Mouse (Mus musculus): ENCODE measurements around the gene Zfp446. TPM values are rescaled to one million over a fixed set of nuclear protein-coding genes. Genes with fewer than 3 reads are reported as not detected.

Gene Zfp446
- polyA plus RNA-seq, 1 experiment = 4.4 TPM

DNA sequence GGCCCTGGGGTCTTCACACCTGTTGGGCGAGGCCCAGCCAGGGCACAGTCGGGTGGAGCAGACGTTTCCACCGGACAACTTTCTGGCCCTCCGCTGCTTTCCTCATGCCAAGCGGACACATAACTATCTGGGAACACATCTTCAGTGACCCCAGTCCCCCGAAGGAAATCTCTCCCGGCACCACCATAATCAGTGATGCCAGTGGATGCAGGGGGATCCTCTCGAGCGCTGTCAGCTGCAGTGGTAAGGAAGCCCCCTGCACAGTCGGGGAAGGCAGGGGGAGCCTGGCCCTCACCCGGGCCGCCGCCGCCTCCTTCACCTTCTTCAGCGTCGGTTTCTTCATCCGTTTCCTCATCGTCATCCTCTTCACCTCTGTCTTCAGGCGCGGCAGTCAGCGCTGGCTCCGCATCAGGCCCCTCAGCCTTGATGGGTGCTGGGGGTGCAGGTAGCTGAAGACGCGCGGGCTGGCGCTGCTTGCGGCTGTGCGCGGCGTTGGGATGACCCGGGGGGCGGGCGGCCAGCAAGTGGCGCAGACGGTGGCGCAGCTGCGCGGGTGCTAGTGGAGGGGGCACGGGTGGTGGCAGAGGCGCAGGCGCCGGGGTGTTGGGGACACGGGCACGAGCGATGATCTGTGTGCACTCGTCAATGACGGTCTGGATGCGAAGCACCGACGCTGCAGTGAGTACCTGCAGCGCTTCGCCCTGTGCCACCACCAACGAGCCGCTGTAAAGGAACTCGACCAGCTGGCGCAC is 29.9 kb downstream of the Zfp446 start:
- TF ChIP-seq POLR2A (IDR thresholded peaks at IDR 0.05; ENCODE audit: borderline replicate concordance, control insufficient read depth, low read depth, low read length) (no peak), CTCF (IDR thresholded peaks at IDR 0.05; ENCODE audit: control insufficient read depth, insufficient read depth, low read length) (no peak)
- H3K27ac ChIP-seq (ENCODE audit: control insufficient read depth, insufficient read depth, low read depth, low read length, poor library complexity) = no peak overlapping the region
- H3K4me1 ChIP-seq (ENCODE audit: control insufficient read depth, insufficient read depth, low read length) = no peaks in the 10 kb centered on the region; the same call in 1 of the 2 replicates
- WGBS = 94% methylated on average over 57 of the region's 57 CpGs
- H3K4me3 ChIP-seq (replicated peaks; ENCODE audit: control insufficient read depth, low read depth, low read length) = no peak overlapping the region

DNA sequence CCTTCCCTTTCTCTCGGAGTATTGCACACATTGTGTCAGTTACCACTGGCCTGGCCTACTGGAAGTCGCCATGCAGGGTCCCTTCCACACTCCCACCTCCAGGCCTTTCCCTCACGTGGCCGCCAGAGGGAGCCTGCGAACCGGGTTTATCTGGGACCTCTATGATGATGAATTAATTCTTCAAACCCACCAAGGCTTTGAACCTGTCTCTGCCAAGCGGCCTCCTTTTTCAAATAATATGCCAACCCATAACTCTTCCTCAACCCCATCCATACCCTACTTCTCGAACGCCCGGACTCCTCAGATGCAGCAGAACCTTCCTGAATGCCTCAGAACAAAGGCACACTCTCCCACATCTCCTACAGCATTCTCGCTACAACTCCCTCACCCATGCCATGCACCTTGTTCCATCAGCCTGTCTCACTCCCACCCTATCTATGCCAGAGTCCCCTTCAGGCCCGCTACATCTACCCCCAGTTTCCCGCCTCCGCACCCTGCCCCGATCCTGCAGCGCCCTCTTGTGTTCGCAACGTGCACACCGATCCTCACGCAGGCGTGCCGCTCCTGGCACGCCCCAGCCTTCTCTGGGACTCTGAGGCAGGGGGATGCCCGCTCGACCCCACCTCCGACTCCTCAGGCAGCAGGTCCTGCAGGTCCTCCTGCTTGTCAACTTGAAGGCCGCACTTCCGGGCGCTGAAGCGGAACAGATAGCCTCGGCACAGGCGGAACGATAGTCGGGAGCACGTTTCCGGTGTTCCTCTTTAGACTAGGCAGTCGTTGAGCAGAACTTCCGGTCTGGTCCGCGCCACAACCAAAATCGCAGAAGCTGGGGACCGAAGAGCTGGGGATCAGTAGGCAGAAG is 31.7 kb downstream of the Zfp446 start:
- Histone ChIP-seq H3K4me1 (ENCODE audit: control insufficient read depth, insufficient read depth, low read length) (no peaks in the 10 kb centered on the region; the same call in 1 of the 2 replicates), H3K4me3 (replicated peaks; ENCODE audit: control insufficient read depth, low read depth, low read length) (peak overlapping the region; percentile 86), H3K27ac (ENCODE audit: control insufficient read depth, insufficient read depth, low read depth, low read length, poor library complexity) (peak overlapping the region; percentile 82)
- TF ChIP-seq CTCF (IDR thresholded peaks at IDR 0.05; ENCODE audit: control insufficient read depth, insufficient read depth, low read length) = peak; percentile 90
- no peak; the same call in 1 of the 2 replicates for TF ChIP-seq POLR2A (IDR thresholded peaks at IDR 0.05; ENCODE audit: borderline replicate concordance, control insufficient read depth, low read depth, low read length)
- under 1% methylated on average over 42 of the region's 42 CpGs for WGBS

DNA sequence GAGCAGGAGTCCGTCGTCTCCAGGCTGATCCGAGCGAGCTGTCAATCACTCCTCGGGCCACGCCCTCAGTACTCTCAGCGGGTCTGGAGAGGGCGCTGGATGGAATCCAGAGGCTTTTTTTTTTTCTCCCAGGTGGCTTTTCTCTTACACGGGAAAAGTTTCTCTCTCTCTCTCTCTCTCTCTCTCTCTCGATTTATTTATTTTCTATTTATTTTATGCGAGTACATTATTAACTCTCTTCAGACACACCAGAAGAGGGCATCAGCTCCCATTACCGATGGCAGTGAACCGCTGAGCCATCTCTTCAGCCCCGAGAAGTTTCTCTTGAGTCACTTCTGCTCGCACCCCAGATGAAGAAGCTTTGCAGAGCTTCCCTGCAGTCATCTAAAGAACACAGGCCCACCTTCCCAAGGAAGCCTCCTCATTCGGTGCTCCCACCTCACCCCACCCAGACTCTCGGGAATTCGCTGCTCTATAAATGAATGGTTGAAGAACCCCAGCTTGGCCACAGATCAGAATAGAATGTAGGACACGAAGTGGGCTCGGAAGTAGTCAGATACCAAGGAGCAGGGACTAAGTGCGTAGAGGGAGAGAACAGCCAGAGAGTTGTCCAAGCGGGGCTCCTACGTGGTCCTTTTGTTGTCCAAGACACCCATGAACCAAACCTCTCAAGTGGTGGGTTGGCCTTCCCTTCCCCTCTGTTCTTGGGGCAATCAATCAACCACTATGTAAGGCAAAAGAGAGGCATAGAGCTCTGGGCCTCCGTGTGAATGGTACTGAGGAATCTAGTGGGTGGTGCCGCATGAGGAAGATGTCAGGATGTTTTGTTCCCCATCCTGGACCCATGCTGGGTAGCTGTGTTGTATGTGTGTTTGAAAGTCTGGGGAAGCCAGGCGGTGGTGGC is 32.6 kb downstream of the Zfp446 start, which contains the start of gene Zbtb45:
Gene Zbtb45, minus strand, starts transcription at position 30 of the 904 bp plus-strand sequence.
- no peaks in the 10 kb centered on the region; the same call in 1 of the 2 replicates for H3K4me1 ChIP-seq (ENCODE audit: control insufficient read depth, insufficient read depth, low read length)
- peak within 1 kb of the TSS; percentile 86 for H3K4me3 ChIP-seq (replicated peaks; ENCODE audit: control insufficient read depth, low read depth, low read length)
- TF ChIP-seq CTCF (IDR thresholded peaks at IDR 0.05; ENCODE audit: control insufficient read depth, insufficient read depth, low read length) (no peak), POLR2A (IDR thresholded peaks at IDR 0.05; ENCODE audit: borderline replicate concordance, control insufficient read depth, low read depth, low read length) (0 out of 2 replicates have a peak, but pooled peaks have one; percentile 46)
- H3K27ac ChIP-seq (ENCODE audit: control insufficient read depth, insufficient read depth, low read depth, low read length, poor library complexity) = peak within 1 kb of the TSS; percentile 82
- 16% methylated on average over 26 of the region's 26 CpGs for WGBS

DNA sequence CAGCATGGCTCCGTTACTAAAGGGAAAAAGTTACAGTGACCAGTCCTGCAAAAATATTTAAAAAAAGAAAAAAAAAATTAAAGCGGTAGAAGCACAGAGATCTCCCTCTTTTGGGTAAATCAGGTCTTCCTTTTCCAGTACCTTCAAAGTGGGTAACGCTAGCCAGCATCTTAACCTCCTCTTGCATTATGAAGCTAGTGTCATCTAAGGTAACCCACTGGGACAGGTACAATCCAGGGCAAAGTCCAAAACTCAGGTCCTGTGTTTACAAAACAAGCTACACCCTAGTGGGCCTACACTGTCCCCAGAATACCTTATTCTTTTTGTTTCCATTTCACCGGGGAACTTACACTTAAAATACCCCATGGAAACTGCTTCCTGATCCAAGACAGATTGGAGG is 36.0 kb downstream of the Zfp446 start:
- no peak for TF ChIP-seq CTCF (IDR thresholded peaks at IDR 0.05; ENCODE audit: control insufficient read depth, insufficient read depth, low read length)
- TF ChIP-seq POLR2A (IDR thresholded peaks at IDR 0.05; ENCODE audit: borderline replicate concordance, control insufficient read depth, low read depth, low read length) = no peak
- 85% methylated on average over 4 of the region's 4 CpGs for WGBS
- Histone ChIP-seq H3K4me3 (replicated peaks; ENCODE audit: control insufficient read depth, low read depth, low read length) (no peak overlapping the region), H3K4me1 (ENCODE audit: control insufficient read depth, insufficient read depth, low read length) (no peaks in the 10 kb centered on the region; the same call in 1 of the 2 replicates), H3K27ac (ENCODE audit: control insufficient read depth, insufficient read depth, low read depth, low read length, poor library complexity) (no peak overlapping the region)

DNA sequence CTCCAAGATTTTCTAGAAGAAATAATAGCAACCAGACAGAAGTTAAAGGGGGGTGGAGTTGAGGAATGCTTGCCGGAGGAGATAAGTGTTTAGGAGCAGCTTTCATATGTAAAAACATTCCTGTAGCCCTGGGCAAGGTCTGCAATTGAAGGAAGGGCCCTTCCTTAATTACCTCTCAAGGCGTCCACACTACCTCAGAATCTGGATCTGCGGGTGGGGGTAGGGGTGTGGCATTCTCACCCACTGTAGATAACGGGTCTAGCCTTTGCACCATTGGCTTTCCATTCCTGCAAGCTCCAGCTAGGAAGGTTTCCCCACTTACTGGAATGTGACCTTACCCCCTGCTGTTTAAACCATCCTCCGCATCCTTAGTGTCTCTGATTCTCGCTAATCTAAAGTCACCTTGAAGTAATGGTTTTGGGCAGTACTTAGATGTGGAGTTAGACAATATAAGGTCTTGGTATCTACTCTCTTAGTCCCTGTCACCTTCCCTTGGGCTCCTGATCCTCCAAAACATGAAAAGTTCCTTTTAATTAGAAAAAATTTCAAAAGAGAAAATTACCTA is 36.7 kb downstream of the Zfp446 start:
- Histone ChIP-seq H3K4me3 (replicated peaks; ENCODE audit: control insufficient read depth, low read depth, low read length) (no peak overlapping the region), H3K27ac (ENCODE audit: control insufficient read depth, insufficient read depth, low read depth, low read length, poor library complexity) (no peak overlapping the region), H3K4me1 (ENCODE audit: control insufficient read depth, insufficient read depth, low read length) (no peaks in the 10 kb centered on the region; the same call in 1 of the 2 replicates)
- 82% methylated on average over 6 of the region's 6 CpGs for WGBS
- TF ChIP-seq POLR2A (IDR thresholded peaks at IDR 0.05; ENCODE audit: borderline replicate concordance, control insufficient read depth, low read depth, low read length) (no peak), CTCF (IDR thresholded peaks at IDR 0.05; ENCODE audit: control insufficient read depth, insufficient read depth, low read length) (no peak)

DNA sequence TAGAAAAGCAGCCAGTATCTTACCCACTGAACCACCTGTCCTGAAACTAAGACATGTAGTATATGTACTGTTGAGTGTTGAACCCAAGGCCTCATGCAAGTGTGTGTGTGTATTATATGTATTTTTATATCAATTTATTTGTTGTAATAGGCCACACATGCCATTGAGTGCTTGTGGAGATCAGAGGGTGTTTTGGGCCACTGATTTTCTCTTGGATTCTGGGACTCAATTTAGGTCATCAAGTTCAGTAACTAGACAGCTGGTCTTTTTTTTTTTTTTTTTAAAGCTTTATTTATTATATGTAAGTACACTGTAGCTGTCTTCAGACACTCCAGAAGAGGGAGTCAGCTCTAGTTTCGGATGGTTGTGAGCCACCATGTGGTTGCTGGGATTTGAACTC is 37.6 kb downstream of the Zfp446 start:
- Histone ChIP-seq H3K4me1 (ENCODE audit: control insufficient read depth, insufficient read depth, low read length) (no peaks in the 10 kb centered on the region; the same call in 1 of the 2 replicates), H3K27ac (ENCODE audit: control insufficient read depth, insufficient read depth, low read depth, low read length, poor library complexity) (no peak overlapping the region), H3K4me3 (replicated peaks; ENCODE audit: control insufficient read depth, low read depth, low read length) (no peak overlapping the region)
- TF ChIP-seq CTCF (IDR thresholded peaks at IDR 0.05; ENCODE audit: control insufficient read depth, insufficient read depth, low read length) (no peak), POLR2A (IDR thresholded peaks at IDR 0.05; ENCODE audit: borderline replicate concordance, control insufficient read depth, low read depth, low read length) (no peak)
- 74% methylated on average over 1 of the region's 1 CpGs for WGBS

DNA sequence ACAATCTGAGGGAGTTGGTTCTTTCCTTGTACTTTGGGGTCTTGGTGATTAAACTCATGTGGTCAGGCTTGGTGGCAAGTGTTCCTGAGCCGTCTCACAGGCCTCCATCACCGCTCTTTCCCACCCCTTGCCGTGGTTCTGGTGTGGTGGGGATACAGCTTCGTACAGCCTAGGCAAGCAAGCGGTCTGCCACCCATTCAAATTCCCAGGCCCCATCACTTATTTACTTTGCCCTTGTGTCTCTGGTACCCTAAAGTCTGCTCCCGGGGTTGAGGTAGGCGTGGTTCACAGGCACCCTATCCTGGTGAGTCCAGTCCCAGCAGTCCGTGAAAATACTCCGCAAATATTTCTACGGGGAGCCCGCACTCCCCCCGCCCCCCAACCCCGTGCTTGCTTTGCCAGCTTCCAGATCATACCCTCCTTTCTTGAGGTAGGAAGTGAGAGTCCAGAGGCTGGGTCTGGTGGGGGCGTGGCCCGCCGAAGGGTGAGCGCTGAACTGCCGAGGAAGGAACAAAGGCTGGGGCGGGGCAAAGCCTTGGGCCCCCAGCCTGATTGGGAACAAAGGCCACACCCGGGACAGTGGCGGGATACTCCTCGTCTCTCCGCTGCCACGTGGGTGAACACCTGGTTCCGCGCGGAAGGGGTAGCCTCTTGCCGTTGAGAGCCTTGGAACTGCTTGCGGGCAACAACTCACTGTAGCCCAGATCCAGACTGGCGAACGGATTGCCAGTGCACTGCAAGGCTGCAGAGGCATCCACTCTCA is 45.3 kb downstream of the Zfp446 start:
- Histone ChIP-seq H3K4me3 (replicated peaks; ENCODE audit: control insufficient read depth, low read depth, low read length) (peak overlapping the region; percentile 63), H3K4me1 (ENCODE audit: control insufficient read depth, insufficient read depth, low read length) (peaks cover 4% of the 10 kb centered on the region), H3K27ac (ENCODE audit: control insufficient read depth, insufficient read depth, low read depth, low read length, poor library complexity) (peak overlapping the region; percentile 68)
- peak; percentile 51; the same call in 1 of the 2 replicates for TF ChIP-seq POLR2A (IDR thresholded peaks at IDR 0.05; ENCODE audit: borderline replicate concordance, control insufficient read depth, low read depth, low read length)
- no peak for TF ChIP-seq CTCF (IDR thresholded peaks at IDR 0.05; ENCODE audit: control insufficient read depth, insufficient read depth, low read length)
- WGBS = 3% methylated on average over 31 of the region's 31 CpGs

Data from bone marrow, adult 2 months (tissue).